Mouse (Mus musculus): Measurements from ENCODE around the gene Cspg4.
A peak's percentile ranks its signal among the peaks of the same experiment; 100 is the strongest.
"Not testable (repeated sequence)": the region's sequence is repeated elsewhere in the genome, so short reads cannot be mapped to it uniquely, and the experiment has no call there.

Gene Cspg4

DNA sequence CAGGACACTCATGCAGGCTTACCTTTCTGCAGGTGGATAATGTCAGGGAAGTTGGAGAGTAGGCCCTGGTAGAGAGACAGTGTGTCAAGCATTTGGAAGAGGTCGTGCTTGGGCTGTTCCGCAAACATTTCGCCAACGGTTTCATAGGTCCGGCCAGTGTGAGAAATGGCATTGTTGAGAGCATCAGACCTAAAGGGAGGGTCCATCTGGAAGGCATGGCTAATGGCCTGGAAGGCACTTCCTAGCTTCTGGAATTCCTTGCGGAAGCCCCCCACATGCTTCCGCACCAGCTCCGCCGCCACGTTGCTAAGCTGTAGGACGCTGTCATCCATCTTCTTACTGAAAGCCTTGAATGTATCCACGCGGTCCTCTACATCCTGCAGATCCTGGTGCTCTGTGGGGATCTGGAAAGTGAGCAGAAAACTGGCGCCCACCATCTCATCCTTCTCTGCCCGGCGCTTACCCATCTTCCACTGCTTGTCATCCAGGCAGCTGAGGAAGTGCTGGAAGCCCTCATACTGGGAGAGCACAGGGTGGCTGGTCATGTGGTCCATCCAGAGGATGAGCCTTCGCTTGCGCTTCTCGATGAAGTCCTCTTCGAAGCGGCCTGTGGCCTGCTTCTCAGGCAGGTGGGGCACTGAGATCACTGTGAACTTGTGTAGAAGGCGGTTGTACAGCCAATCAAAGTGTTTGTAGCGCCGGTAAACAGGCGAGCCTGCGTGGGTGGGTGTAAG, 60.6 kb downstream of the Cspg4 start:
- no peak for DNase-seq (ENCODE audit: low read depth in 2 of 2, low spot score in 2 of 2)

DNA sequence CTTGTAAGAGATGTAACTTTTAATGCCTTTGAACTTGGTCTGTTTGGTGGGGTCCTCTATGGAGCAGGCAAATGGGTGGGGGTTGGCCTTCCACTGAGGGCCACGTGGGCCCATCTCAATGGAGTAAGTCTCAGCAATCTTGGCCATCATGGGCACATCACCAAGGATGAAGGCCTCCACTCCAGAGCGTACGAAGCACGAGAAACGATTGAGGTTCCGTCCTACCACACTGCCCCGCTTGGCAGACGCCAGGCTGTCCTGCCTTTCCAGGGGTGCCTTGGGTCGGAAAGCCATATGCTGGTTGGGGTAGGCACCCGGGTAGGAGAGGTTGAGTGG, 61.2 kb downstream of the Cspg4 start:
- DNase-seq (ENCODE audit: low read depth in 2 of 2, low spot score in 2 of 2), result no peak

DNA sequence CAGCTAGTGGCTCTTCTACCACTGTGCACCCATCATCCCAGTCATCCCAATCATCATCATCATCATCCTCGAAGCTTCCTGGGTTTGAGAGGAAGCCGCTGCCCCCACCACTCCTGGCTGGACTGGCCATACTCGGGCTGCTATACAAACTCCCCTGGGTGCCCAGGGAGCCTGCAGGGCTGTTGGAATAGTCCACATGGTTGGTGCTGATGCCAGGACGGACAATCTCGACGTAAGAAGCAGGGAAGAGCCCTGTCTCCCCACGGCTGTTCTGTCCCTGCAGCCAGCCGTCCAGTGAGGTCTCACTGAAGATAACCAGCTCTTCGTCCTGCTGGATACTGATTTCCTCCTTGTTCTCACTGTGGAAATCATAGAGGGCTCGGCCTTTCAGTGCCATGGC, 61.6 kb downstream of the Cspg4 start:
- no peak for DNase-seq (ENCODE audit: low read depth in 2 of 2, low spot score in 2 of 2)

DNA sequence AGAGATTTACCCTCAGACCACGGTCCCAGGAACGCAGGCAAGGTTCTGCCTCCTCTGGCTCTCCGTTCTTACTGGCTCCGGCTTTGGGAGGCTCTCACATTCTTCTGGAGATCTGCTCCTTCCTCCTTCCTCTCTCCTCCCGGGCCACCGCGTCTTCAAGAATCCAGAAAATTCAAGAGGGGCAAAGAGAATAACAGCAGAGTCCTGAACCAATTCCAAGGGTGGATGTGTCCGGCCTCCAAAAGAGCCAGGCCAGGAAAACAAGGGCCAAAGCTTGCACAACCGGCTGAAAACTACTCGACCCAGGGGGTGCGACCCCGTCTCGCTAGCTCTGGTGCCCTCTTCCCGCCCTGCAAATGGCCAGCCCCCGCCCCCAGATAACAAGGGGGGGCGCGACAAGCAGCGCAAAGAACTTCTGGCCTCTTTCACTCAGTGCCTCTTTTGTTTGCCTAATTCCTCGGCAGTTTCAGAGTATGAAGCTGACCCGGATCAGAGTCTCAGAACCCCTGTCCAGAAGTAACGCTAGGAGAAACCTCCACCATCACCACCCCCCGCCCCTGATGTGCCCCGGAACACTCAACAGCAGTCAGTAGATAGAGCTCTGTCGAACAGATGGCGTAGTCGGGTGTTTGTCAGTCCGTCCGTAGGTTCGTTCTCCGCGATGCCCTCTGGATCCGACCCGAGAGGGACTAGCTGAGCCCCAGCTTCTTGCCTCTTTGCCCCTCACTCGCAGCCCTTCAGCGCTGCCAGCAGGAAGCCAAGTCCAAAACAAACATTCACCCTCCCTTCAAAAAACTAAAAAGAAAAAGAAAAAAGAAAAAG, 62.6 kb downstream of the Cspg4 start:
- DNase-seq (ENCODE audit: low read depth in 2 of 2, low spot score in 2 of 2), result peak in 1 of 2 experiments; percentile 28

DNA sequence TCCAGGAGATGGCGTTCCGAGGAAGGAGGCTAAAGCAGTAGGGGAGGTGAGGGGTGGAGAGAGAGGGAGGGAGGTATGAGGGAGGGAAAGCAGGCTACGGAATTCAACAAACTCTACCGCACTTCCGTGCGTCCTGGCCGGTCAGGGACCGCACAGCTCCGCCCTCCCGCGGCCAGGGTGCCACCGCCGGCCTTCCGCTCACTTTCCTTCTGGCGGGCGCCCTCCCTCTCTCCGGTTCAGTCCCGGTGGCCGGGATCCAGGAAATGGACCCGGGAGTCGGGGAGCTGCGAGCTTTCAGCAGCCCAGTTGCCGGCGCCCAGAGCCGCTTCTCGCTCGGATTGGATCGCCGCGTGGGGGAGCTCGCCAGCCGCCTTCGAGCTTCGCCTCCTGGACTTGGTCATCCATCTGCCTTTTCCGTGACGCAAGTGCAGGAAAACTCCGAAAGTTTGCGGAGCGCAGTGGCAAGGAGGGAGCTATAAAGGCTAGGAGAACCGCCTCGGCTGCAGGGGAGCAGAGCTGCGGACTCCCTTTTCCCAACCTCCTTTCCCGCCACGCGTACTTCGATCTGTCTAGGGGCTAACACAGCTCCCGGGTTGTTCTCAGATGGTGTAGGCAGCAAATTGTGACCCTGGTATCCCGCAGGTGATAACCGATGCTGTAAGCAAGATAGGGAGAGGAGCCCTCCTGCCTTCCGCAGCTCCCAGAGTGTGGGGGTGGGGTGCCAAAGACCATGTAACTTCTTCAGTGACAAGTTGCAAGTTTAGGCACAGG, 63.4 kb downstream of the Cspg4 start, which contains the start of gene Snx33:
Snx33 (minus strand) TSS at position 331 of the 771 bp plus-strand sequence.
- DNase-seq (ENCODE audit: low read depth in 2 of 2, low spot score in 2 of 2), result peak; percentile 63 to 75

DNA sequence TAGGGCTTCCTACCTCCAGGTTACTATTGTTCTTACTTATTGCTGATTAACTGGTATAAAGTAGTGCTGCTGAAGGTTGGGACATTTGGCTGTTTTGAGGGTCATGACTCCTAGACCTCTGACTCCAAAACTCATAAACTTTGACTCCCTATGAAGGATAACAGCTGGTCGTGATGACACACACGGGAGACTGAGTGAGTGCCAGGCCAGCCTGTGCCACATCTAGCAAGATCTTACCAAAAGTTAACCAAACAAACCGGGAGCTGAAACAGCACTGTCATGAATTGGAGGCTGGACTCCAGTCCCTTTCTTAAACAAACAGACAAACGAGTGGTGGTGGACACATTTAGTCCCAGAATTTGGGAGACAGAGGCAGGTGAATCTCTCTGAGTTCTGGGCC, 64.7 kb downstream of the Cspg4 start:
- no peak for DNase-seq (ENCODE audit: low read depth in 2 of 2, low spot score in 2 of 2)

DNA sequence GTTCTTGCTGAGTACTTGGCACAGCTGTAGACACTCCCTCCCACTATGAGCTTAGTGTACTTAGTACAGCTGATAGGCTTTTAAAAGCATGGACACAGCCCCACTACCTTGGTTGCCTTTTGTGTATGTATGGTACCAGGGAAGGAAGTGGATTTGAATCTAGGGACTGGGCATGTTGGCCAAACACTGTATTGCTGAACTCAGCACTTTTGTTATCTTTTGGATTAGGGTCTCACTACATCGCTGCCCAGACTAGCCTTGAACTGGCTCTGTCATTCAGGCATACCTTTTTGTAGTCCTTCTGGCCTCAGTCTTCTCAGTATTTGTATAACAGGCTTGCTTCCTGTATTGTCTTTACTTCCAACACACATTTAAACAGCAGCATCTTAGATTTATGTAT, 65.7 kb downstream of the Cspg4 start:
- DNase-seq (ENCODE audit: low read depth in 2 of 2, low spot score in 2 of 2), result no peak

DNA sequence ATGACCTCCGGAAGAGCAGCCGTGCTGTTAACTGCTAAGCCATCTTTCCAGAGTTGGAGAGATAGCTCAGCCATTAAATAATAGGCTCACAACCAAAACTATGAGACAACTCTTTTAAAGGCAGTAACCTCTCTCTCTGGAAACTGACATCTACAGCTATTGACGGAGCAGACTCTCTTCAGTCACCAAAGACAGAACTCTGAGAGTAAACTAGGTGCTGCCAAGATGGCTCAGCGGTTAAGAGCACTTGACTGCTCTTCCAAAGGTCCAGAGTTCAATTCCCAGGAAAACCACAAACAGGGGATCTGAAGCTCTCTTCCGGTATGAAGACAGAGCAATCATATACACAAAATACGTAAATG, 72.0 kb downstream of the Cspg4 start:
- DNase-seq (ENCODE audit: low read depth in 2 of 2, low spot score in 2 of 2), result no peak

DNA sequence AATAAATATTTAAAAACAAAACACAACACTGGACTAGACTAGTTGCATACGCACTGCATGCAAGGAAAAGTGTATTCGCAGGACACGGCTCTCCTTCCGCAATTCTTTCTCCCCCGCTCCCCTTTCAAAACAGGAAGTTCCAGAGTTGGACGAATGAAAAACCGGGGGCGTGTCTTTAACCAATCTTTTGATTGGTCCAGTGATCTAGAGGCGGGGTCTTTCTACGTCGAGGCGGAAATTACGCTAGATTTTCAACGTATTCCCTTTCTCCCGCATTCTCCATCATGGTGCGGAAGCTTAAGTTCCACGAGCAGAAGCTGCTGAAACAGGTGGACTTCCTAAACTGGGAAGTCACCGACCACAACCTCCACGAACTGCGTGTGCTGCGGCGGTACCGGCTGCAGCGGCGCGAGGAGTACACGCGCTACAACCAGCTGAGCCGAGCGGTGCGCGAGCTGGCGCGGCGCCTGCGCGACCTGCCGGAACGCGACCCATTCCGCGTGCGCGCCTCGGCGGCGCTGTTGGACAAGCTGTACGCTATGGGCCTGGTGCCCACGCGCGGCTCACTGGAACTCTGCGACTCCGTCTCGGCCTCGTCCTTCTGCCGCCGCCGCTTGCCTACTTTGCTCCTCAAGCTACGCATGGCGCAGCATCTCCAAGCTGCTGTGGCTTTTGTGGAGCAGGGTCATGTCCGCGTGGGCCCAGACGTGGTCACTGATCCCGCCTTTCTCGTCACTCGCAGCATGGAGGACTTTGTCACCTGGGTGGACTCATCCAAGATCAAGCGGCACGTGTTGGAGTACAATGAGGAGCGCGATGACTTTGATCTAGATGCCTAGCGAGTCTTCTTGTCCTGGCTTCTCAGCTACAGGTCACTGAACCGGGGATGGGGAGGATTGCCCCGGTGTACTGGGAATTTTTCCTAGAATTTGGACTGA, 72.7 kb downstream of the Cspg4 start, which contains the start of gene Imp3:
Imp3 (plus strand) TSS at position 253 of the 938 bp plus-strand sequence.
- DNase-seq (ENCODE audit: low read depth in 2 of 2, low spot score in 2 of 2), result peak; percentile 82 to 89

DNA sequence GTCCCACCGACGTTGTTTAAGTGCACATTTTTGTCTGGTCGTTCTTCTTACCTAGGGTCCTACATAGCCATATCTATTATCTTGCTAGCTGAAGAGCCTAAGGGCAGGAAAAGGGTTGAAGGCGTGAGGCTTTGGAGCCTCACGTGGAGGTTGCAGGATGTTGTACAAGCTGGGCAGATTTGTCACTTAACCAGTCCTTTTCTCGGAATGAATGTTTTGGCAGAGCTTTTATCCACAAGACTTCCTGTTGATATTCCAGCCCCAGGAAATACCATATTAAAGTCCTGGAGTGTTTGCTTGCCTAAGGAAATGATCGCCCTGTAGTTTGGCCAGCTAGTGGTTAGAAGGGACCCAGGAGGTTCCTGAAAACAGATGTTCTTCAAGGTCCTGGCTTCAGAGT, 73.5 kb downstream of the Cspg4 start:
- DNase-seq (ENCODE audit: low read depth in 2 of 2, low spot score in 2 of 2), result no peak

DNA sequence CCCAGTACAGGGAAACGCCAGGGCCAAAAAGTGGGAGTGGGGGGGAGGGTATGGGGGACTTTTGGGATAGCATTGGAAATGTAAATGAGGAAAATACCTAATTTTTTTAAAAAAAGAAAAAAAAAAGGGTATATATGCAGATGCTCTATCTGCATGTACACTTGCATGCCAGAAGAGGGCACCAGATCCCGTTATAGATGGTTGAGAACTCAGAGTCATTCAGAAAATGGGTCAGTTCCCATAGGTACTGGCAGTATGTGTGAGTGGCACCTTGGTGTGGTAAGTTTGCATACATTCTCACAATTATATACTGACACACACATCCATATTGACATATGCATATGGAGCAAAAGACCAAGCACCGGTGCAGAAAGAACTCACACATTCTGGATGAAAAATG, 82.6 kb downstream of the Cspg4 start:
- DNase-seq (ENCODE audit: low read depth in 2 of 2, low spot score in 2 of 2), result peak; percentile 42 to 61

DNA sequence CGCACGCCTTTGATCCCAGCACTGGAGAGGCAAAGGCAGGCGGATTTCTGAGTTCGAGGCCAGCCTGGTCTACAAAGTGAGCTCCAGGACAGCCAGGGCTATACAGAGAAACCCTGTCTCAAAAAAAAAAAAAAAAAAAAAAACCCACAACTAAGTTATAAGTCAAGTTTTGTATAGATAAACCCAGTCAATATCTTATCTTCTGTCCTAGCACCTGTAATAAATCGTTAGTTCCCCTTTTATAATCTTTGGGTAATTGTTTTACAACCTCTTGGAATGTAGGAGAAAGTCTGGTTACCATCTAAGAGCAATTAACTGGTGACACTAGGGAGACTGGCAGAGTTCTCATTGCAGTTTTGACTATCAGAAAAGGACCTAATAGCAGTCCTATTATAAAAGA, 83.9 kb downstream of the Cspg4 start:
- DNase-seq (ENCODE audit: low read depth in 2 of 2, low spot score in 2 of 2), result not testable (repeated sequence)
